Mouse (Mus musculus) splenic B cell, adult 2 months (primary cell): ENCODE results near the gene Iqcm.

Experiments
- DNase-seq: peaks from one replicate; pipeline ENCODE4 v3.0.0-alpha.2; 2011; ENCODE audit warnings: low read depth, low spot score
- H3K27me3 ChIP-seq: 2 replicates; pipeline ENCODE4 v1.6.1; 2012; ENCODE audit warnings: mild to moderate bottlenecking, low read length, moderate library complexity, mixed read lengths; ENCODE audit not compliant: control insufficient read depth, poor library complexity, insufficient read depth, severe bottlenecking
- H3K36me3 ChIP-seq: 2 replicates; pipeline ENCODE4 v1.6.1; 2012; ENCODE audit warnings: mild to moderate bottlenecking, low read length, moderate library complexity, mixed read lengths; ENCODE audit not compliant: control insufficient read depth, poor library complexity, insufficient read depth, severe bottlenecking

Gene Iqcm

GRCm38 (mm10) chr8:75917603-75918344 lies 469.3 kb downstream of the Iqcm start:
- no peaks in the 10 kb centered on the region for H3K36me3 ChIP-seq
- no peaks in the 10 kb centered on the region for H3K27me3 ChIP-seq
- DNase-seq: no peak

- DNase-seq: no peak
- Histone ChIP-seq H3K36me3 (no peaks in the 10 kb centered on the region), H3K27me3 (no peaks in the 10 kb centered on the region)
These were observed 500.7 kb downstream of the Iqcm start for GRCm38 (mm10) chr8:75949166-75949565.

- H3K27me3 ChIP-seq: no peaks in the 10 kb centered on the region
- no peak for DNase-seq
- H3K36me3 ChIP-seq: no peaks in the 10 kb centered on the region
These were observed 507.5 kb downstream of the Iqcm start for GRCm38 (mm10) chr8:75956016-75956415.

GRCm38 (mm10) chr8:76018501-76018900 lies 570.0 kb downstream of the Iqcm start:
- no peaks in the 10 kb centered on the region for H3K27me3 ChIP-seq
- no peak for DNase-seq
- no peaks in the 10 kb centered on the region for H3K36me3 ChIP-seq
